In the genomic region with DNA sequence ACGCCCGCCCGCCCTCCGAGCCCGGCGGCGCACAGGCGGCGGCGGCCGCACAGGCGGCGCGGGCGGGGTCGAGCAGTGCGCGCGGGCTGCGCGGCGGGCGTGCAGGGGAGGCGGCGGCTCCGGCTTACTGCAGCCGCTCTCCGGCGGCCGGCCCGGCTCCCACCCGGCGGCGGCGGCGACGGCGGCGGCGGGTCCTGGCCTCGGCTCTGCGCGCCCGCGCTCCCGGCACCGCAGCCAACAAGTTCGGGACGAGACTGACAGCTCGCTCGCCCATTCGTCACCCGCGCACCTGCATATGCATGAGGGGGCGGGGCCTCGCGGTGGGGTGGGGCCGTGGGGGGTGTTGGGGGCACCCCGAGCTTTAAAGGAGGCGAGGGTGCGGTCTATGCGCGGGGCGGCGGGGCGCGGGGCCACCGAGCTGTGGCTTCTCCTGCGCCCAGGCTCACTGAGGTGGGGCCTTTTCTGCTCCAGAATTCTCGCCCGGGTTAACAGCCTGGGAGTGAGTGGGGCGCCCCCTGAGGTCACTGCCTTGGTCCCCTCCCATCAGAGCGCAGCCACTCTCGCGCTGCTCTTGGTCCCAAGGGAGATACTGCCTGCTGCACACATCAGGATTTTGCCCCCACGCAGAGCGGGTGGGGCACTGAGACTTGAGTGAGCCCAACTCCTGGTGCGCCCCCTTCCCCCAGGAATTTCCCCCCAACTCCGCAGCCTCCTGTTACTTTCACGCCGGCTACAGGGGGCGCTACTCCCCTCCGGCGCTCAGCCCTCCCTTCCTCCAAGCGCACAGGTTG, we compare ENCODE assay signal across 8 mouse cellular contexts. TPM values are rescaled to one million over a fixed set of nuclear protein-coding genes. Genes with fewer than 3 reads are reported as not detected.
A peak's percentile ranks its signal among the peaks of the same experiment; 100 is the strongest.
DNase-seq lines count a peak whose midpoint lies in the region; ATAC-seq and TF ChIP-seq lines count a peak whose summit lies in the region.

A gene (minus strand): TSS at position 215 of the 791 bp plus-strand sequence.

- intact Hi-C loops in heart, postnatal 14 days (cut with DNase I) = loop anchor here (2.0 kb wide), 1 partner anchor 53 kb away; no protein-coding TSS in a partner anchor

- 18% methylated on average over 85 of the region's 85 CpGs for WGBS in lung, adult 2 months

- TF ChIP-seq POLR2A in lung, adult 2 months (IDR thresholded peaks at IDR 0.05; ENCODE audit: borderline replicate concordance, extremely low read depth, low read depth, low read length) = 0 out of 2 replicates have a peak, but pooled peaks have one; percentile 10

- ATAC-seq in frontal cortex, adult (ENCODE audit: low TSS enrichment) = peak; percentile 39
- no peak for ATAC-seq in erythroid progenitor cell, adult 5-6 weeks (replicated peaks; ENCODE audit: low FRiP score, poor library complexity, severe bottlenecking)

- peak within 1 kb of the TSS; percentile 74 for H3K4me3 ChIP-seq in lung, adult 2 months (replicated peaks; ENCODE audit: extremely low read depth, low read depth, low read length)

- DNase-seq in ES-CJ7 (ENCODE audit: low read depth, low spot score) = peak; percentile 76
- peak; percentile 38 to 57 for DNase-seq in cerebellum, adult 18-20 months
- DNase-seq in heart, postnatal 14 days = peak; percentile 72 to 77
- DNase-seq in layer of hippocampus, adult 9-11 months = peak; percentile 78
- peak; percentile 49 for DNase-seq in lung, adult 2 months
- peak; percentile 72 for DNase-seq in retina, postnatal 1 day

- H3K4me1 ChIP-seq in lung, adult 2 months (ENCODE audit: control insufficient read depth, insufficient read depth, low read length) = 0 out of 2 replicates have a peak, but pooled peaks cover 2% of the 10 kb centered on the region

- TF ChIP-seq CTCF in lung, adult 2 months (IDR thresholded peaks at IDR 0.05; ENCODE audit: insufficient read depth, low read length) = no peak

RNA-seq across cellular contexts. Expression of the gene that starts here (rescaled TPM):
- 10 to 100 TPM; 32.1 to 32.4 TPM for total RNA-seq in heart, postnatal 14 days (2021)
- 54.0 and 62.8 TPM in 2 replicates for polyA plus RNA-seq in lung, adult 2 months (2012; rRNA removed)
- total RNA-seq in erythroid progenitor cell, adult 5-6 weeks (2015; ENCODE audit: low replicate concordance) = not detected in 2 replicates
- total RNA-seq in erythroid progenitor cell, adult 5-6 weeks (2017; ENCODE audit: low replicate concordance) = 0.26 TPM in 1 of 2 replicates, not detected in the other

Comparison
In these comparisons a context has a peak if more than half of its experiments do, and no peak if none do; other contexts are left out.
1. RNA of the gene that starts here (total RNA-seq): 32.1 to 32.4 TPM in heart, postnatal 14 days; 0.26 TPM in erythroid progenitor cell, adult 5-6 weeks; every median in the first group is over 10 times any median in the second.
2. Peak in every context shown above with its lines, with median percentiles within 50 percentile points of each other: DNase-seq.